Mouse (Mus musculus): ENCODE results near the gene Golph3.

Golph3 gene

DNA sequence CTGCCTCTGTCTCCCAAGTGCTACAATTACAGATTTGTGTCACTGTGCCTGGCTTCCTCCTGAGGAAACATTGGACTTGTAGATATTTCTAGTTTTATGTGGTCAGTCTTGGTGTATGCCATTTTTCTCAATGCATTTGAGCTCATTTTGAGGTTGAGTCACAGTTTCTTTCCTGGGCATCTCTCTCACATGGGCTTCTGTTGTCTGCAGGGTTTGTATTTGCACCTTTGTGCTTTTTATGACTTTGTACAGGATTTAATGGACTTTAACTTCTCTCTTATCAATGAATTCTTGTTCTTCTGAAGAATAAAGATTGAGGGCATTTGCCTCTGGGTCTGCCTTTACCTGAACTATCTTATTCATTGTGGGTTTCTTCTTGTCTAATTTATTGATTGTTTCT is 36.2 kb downstream of the Golph3 start:
- in situ Hi-C loops (cut with MboI), result no loop called here

DNA sequence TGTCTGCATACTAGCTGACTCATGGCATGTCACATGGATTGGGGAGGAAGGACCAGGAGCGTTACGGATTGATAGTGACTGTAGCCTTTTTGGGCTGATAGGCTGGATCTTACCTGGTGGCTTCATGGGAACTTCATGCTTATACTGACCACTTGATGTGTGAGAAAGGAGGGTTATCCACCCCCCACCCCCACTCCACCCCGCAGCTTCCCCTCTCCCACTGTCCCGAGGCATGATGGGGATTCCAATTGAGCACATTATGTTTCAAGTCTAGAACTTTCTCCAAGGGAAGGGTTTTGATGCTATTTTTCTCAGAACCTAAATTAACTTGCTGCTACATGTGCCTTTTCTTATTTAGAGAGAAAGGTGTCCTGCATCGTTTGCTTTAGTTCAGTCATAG is 37.1 kb downstream of the Golph3 start:
- in situ Hi-C loops (cut with MboI), result no loop called here

DNA sequence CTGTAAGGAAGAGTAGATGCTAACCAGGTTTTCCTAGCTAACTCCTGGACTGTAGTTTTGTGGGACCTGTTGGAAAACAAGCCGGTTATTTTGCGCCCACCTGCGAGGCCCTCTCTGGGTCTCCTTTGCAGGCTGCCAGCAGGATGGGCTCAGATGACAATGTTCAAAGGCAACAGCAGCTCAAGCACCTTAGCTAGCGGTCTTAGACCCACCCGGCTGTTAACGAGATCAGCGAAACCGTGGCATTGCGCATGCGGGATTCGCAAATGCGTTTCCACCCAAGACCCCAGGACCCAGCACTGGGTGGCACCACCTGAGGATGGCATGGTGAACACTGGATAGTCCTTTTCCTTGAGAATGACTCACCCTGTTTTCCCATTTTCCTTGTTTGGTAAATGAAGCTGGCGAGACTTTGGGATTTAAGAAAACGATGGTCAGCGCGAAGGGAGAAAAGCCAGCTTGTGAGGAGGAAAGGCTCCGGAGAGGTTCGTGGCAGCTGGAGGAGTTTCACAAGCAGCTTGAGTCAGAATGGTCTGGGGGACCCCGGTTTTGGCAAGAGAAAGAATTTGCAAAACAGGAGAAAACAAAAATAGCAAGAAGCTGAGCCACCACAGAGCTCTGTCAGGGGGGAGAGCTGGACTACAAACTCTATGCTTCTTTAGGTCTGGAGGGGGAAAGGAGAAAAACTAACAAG is 39.4 kb downstream of the Golph3 start:
- in situ Hi-C loops (cut with MboI), result loop anchor here (10.0 kb wide), 1 partner anchor 434 kb away; no protein-coding TSS in a partner anchor

DNA sequence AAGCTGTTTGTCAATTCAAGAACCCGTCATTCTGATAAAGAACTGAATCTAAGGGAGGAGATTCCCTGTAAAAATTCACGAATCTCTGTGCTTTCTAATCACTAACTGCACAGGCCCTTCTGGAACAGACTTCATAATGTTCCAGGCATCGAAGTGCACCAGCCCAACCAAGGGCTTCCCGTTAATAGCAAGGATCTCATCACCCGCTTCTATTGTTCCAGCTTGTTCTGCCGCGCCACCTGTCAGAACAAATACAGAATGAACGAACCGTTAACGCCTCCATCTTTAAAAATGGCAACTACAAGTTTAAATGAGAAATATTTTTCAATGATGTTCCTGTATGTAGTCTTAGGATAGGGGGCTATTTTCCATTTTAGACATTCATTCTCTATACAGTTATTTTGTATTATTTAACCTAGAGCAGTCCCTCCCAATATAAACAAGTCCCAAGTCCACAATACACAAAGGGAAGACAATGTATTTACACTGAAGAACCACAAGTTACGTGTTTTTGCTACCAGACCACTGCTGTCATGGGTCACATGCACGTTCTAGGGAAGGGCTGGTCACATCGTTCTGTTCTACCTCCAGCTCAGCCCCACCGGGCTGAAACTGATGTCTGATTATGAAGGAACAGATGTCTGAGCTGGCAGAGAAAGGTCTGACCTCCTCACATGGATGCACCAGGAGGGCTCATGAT is 40.9 kb downstream of the Golph3 start:
- in situ Hi-C loops (cut with MboI), result loop anchor here (10.0 kb wide), 1 partner anchor 433 kb away; no protein-coding TSS in a partner anchor

DNA sequence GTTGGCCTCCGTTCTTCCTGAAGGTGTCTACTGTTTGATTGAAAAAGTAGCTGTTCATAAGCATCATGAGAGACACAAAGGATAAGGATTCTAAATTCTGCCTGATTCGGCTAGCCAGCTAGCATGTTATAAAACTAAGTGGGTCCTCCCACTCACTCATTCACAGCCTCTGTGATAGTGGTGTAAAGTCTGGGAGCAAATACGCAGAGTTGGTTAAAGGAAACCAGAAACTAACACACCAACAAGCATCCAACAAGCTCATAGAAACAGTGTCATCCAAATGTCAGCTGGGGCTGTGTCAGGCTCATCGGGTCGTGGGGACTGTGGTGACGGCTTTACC is 41.4 kb downstream of the Golph3 start:
- in situ Hi-C loops (cut with MboI), result loop anchor here (10.0 kb wide), 1 partner anchor 432 kb away; no protein-coding TSS in a partner anchor

DNA sequence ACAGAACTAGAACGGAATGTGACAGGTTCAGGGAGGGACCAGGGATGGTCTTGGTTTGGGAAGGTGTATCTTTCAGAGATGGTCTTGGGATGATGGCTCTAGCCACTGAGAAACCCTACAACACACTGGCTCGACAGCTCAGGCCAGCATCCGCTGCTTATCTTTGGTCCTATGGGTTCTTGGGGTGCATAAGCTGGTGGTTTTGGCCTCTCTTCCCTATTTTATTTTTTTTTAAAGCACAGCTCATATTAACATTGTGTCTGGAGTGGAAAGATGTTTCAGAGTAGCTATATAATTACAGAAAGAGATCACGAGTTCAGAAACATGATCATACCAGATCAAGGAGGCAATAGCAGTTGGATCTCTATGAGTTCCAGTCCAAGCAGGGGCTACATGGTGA is 42.8 kb downstream of the Golph3 start:
- in situ Hi-C loops (cut with MboI), result loop anchor here (10.0 kb wide), 1 partner anchor 431 kb away; no protein-coding TSS in a partner anchor

DNA sequence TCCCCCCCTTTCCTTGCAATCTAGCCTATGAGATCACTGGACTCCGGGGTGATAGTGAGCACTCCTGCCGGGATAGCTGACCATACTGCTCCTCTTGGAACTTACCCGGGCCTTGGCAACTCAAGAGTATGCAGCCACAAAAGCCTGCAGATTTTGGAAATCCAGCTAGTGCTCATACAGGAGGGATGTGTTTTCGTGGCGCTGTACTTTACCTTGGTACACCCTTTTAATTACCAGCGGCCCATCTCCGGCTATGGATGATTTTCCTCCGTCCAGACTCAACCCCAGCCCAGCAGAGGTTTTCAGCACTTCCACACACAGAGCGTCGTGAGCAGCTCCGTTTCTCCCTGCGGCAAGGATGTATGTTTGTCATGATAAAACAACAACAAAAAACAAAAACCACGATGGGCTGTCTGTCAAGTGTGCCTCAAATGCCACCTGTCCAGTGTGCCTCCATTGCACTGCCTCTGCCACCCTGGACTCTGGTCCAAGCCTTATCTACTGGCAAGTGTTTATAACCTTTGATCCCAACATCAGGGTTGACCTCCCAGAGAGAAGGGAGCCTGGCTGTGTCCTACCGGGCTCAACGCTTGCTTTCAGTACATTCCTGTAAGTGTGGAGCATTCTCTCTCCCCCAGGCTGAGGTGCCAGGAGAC is 44.3 kb downstream of the Golph3 start:
- in situ Hi-C loops (cut with MboI), result loop anchor here (10.0 kb wide), 1 partner anchor 429 kb away; no protein-coding TSS in a partner anchor

DNA sequence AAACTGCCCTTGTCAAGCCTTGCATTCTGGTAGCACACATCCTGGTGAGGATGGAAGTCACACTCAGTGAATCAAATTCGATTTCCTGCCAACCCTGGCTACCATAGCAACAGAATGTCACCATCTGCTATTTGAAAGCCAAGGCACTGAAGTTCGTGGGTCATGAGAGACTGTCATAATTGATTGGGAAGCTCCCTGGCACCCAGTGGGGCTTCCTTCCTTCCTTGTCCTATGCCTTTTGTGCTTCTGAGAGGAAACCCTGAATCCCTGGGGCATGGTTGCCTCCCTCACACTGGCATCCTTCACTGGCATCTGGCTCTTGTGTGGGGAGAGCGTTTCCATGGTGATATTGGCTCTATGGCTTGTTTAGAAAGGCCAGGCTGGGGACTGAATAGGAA is 44.8 kb downstream of the Golph3 start:
- in situ Hi-C loops (cut with MboI), result loop anchor here (10.0 kb wide), 1 partner anchor 429 kb away; no protein-coding TSS in a partner anchor

DNA sequence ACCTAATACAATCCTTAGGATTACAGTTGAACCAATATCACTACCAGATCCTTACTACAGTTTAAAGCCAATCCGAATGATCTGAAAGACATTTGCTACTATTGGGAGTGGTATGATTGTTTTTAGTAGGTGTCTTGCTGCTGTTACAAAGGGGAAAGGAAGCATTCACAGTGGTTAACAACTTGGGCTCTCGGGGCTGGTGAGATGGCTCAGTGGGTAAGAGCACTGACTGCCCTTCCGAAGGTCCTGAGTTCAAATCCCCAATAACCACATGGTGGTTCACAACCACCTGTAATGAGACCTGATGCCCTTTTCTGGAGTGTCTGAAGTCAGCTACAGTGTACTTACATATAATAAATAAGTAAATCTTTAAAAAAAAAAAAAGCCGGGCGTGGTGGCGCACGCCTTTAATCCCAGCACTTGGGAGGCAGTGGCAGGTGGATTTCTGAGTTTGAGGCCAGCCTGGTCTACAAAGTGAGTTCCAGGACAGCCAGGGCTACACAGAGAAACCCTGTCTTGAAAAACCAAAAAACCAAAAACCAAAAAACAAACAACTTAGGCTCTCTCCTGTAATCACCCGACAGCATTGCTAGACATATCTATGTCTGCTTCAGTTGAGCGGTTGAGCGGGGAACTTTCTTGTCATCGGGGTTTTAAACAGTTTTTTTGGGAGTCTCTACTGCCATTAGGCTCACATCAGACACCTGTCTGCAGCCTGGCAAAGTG is 45.5 kb downstream of the Golph3 start:
- in situ Hi-C loops (cut with MboI), result loop anchor here (10.0 kb wide), 1 partner anchor 428 kb away; no protein-coding TSS in a partner anchor

DNA sequence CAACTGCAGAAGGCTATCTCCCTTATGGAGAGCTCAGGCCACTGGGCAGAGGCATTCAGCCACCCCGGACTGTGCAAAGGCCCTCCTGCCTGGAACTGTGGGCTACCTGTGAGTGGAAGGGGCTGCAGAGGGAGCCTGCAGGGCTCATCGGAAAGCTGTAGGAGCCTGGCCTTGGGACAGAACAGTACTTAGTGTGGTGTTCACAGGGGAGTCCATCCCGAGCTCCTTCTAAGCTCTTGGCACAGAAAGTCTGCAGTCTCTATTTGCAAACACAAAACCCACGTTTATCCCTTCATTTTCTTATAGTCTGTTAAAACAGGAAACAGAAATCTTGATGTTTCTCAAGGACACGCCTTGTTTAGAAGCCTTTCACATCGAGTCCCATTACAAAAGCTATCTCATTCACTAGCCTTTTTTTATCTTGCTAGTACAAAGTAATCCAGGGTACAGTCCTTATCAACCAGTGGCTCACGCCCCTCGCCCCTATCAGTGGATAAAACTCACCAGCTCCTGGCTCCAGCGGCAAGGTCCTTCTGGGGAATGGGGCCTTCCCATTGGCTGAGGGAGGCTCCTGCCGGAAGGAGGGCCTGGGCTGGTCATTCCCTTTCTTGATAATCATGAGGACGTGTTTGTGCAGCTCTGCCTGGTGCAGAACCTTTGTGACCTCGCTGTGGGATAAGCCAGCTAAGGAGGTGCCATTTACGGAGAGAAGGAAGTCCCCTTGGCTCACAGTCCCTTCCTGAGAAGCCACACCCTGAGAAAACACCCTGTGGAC is 46.2 kb downstream of the Golph3 start:
- in situ Hi-C loops (cut with MboI), result loop anchor here (10.0 kb wide), 1 partner anchor 427 kb away; no protein-coding TSS in a partner anchor

DNA sequence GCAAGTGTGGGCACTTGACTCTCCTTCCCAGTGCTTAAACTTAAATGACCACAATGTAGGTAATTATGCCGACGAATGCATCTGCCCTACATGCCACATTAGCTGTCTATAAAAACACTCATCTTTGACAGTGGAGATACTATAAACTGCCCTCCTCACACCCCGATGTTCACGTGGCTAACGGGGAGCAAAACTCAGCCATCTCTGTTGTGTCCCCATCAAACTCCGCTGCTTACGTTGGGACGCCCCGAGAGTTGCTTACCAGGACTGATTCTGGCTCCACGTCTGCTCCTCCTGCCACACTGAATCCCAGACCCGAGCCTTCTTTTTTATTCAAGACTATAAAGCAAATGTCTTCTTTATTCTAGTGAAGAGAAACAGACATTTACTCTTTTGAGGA is 47.1 kb downstream of the Golph3 start:
- in situ Hi-C loops (cut with MboI), result loop anchor here (10.0 kb wide), 1 partner anchor 426 kb away; no protein-coding TSS in a partner anchor

DNA sequence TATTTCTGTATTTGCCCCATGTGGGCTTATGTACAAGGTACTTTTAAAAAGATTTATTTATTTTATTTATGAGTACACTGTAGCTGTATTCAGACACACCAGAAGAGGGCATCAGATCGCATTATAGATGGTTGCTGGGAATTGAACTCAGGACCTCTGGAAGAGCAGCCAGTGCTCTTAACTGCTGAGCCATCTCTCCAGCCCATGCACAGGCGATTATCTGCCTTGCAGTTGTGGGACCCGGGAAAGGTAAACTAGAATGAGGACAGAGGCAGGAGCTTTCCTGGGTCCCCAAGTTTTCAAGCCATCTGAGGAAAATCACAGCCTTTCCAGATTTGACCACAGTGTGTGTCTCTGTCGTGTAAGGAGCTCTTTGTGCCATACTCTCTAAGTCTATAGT is 47.6 kb downstream of the Golph3 start:
- in situ Hi-C loops (cut with MboI), result loop anchor here (10.0 kb wide), 1 partner anchor 426 kb away; no protein-coding TSS in a partner anchor

DNA sequence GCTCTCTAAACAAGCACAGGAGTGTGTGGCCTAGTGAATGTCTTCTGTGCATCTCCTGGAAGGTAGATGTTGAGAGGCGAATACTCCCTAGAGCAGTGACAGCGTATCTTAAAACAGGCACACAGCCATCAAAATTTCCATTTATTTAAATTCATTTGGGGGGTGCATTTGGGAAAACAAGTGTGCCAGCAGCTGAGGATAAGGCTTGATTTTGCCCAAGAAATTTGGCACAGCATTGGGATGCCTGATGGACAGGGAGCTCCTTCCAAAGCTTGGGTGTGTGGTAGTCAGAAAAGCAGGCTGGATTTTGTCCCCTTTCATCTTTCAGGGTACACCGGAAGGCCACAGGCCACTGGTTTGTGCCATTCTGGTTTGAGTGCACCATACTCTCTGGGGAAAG is 48.8 kb downstream of the Golph3 start:
- in situ Hi-C loops (cut with MboI), result no loop called here

DNA sequence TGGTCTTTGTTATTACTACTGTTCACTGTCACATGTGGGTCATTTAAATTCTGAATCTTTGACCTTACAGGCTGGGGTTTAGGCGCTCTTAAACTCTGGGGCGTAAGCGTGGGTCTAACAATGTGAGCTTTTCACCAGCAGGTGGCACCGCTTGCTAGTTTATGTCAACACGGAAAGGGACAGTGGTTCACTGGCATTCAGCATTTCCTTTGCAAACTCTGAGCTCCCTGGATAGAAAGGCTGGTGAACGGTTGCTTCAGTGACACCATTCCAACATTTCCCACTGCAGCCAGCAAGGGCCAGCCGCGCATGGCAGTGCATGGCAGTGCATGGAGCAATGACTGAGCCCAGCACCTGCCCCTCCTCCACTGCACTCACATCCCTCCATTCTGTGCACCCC is 49.9 kb downstream of the Golph3 start:
- in situ Hi-C loops (cut with MboI), result no loop called here

DNA sequence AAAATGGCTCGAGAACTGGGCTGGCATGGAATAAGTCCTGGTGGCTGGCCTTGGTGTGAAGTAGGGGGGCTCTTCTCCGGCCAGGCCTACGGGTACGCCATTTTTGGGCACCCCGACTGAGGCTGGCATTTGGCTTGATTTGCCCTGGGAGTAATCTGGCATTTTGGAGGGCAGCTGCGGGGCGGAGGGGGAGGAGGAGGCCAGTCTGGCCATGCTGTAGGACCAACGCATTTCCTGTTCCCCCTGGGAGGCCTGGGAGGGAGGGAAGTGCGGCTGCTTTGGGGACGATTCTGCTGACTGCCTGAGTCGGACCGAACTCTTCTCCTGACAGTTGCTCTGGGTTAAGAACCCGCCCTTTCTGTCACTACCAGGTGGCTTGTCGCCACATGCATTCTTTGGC is 52.2 kb downstream of the Golph3 start:
- in situ Hi-C loops (cut with MboI), result no loop called here

DNA sequence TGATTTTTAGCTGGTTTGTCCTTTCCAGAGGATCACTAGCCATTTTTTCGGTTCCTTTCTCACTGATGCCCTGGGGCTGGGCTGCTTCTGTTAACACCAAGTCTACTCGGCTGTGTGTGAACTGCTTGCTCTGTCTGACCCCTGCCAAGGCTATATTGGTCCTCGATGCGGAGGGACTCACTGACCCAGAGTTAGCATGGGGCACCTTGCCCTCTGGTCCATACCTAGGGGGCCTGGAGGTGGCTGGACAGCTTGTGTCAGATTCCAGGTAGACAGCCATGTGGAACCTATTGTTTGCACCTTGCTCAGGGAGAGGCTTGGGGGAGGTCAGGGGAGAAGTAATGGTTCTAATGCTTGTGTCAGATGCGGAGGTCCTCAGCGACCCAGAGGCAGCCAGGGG is 52.7 kb downstream of the Golph3 start:
- in situ Hi-C loops (cut with MboI), result no loop called here

DNA sequence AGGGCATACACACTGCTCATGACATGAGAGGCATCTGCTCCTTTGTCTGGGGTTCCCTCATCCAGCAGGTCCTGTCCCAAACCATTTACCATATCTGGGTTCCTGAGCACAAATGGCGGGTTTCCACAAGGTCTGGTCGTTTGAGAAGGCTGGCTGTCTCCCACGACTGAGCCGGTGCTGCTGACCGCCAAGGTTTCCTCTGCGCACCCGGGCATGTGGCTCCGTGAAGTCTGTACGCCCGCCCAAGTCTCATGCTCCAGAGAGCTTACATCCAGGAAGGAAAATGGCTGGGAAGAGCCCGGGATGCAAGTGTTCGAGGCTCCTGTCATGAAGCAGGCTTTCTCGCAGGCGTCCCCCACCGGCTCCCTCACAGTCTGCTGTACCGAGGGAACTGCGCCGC is 53.7 kb downstream of the Golph3 start:
- in situ Hi-C loops (cut with MboI), result no loop called here

DNA sequence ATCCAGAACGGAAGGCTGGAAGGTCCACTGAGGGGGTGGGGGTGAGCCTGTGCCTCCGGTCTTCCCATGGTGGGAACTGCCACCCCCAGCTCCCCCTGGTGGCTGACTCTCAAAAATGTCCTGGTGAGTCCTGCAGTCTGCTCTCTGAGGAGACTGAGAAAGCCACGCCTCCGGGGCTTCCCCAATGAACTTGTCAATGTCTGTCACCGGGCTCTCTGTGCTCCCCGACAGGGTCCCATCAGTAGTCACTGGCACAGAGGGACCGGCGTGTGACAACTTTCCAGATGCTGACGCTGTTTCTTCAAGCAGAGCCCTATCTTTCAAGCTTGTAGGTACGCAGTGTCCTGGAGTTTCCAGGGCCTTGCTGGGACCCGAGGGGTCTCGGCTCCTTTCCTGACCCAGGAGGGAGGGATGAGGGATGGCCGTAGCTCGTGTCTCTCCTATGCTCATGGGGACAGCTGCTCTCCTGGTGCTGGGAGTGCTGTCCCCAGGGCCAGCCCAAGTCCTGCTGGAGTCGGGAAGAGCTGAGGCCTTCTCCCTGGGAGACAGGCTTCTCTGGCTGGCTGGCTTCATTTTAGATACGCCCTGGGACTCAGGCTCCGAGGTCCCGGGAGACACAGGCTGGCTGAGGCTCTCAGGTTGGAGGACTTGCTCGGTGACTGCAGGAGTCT is 54.5 kb downstream of the Golph3 start:
- in situ Hi-C loops (cut with MboI), result no loop called here

DNA sequence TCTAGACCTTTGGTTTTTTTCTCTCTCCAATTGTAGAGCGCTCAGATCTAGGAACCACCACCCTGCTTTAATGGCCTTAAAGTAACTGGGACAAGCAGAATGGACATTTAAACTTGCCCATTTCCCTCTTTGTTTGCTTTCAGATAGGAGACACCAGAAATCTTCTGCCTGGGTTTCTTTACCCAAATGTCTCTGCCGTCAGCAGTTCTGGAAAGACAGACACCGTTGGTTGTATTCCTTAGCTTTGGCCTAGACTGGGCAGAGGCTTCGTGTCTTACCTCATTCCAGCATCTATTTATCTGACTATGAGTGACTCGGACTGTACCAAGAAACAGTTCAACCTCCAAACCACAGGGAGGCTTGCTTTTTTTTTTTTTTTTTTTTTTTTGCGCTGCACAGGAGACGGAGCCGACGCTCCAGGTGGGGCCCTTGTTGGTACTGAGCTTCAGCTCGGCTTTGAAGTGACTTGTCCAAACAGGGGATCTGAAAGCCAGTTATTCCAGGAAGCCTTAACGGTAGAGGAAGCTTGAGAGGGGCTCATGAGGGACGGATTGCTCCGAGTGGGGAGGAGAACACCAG is 55.3 kb downstream of the Golph3 start:
- in situ Hi-C loops (cut with MboI), result no loop called here

DNA sequence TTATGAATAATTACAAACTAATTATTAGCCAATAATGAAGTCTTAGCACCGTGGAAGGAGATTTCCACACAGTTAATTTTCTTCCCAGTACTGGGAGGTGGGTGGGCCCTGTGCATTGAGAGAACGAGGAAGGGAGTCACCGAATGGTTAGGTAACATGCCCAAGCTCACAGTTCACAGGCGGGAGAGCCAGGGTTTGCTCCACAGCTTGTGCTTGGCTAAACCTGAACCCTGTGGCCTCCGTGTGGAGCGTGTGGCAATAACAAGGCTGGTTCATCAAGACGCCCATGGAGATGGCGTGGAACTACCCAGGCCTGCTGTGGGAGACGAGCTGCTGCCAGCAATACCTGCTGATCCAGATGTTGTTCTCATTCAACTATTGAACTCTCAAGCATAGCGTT is 56.5 kb downstream of the Golph3 start:
- in situ Hi-C loops (cut with MboI), result no loop called here
